ENCODE assay signal across 7 mouse cellular contexts in genomic region chr2:71581488-71581887, GRCm38 (mm10). TPM values are rescaled to one million over a fixed set of nuclear protein-coding genes. Genes with fewer than 3 reads are reported as not detected.
A peak's percentile ranks its signal among the peaks of the same experiment; 100 is the strongest.
DNase-seq lines count a peak whose midpoint lies in the region; ATAC-seq lines count a peak whose summit lies in the region.

No protein-coding gene starts in this region.

- no peaks in the 10 kb centered on the region for H3K9me3 ChIP-seq in lung, embryonic 16.5 days (ENCODE audit: control insufficient read depth, low read length)
- H3K9me3 ChIP-seq in forebrain, embryonic 15.5 days: no peaks in the 10 kb centered on the region
- H3K9me3 ChIP-seq in liver, embryonic 13.5 days (replicated peaks): no peaks in the 10 kb centered on the region
- H3K9me3 ChIP-seq in stomach, embryonic 16.5 days (replicated peaks; ENCODE audit: control insufficient read depth, low read length): no peaks in the 10 kb centered on the region

- no peak for DNase-seq in lung, postnatal 25 days (ENCODE audit: low spot score)
- no peak for DNase-seq in liver, embryonic 13.5 days
- DNase-seq in layer of hippocampus, adult 9-10 months (ENCODE audit: low spot score): no peak
- DNase-seq in thymus, adult 18-20 months: no peak

- H3K4me2 ChIP-seq in lung, embryonic 16.5 days (ENCODE audit: low read depth, low read length): peak overlapping the region; percentile 94
- H3K4me2 ChIP-seq in forebrain, embryonic 15.5 days (replicated peaks): peak overlapping the region; percentile 77
- peak overlapping the region; percentile 66 for H3K4me2 ChIP-seq in liver, embryonic 13.5 days
- H3K4me2 ChIP-seq in stomach, embryonic 16.5 days (ENCODE audit: low read depth, low read length): peak overlapping the region; percentile 95

- peak overlapping the region; percentile 65 for H3K4me3 ChIP-seq in lung, embryonic 16.5 days (ENCODE audit: low read length)
- peak overlapping the region; percentile 59 for H3K4me3 ChIP-seq in forebrain, embryonic 15.5 days
- peak overlapping the region; percentile 55 for H3K4me3 ChIP-seq in liver, embryonic 13.5 days (replicated peaks)
- H3K4me3 ChIP-seq in stomach, embryonic 16.5 days (replicated peaks; ENCODE audit: low read length): peak overlapping the region; percentile 66

- ATAC-seq in lung, embryonic 16.5 days (ENCODE audit: low read depth): no peak
- ATAC-seq in forebrain, embryonic 15.5 days (replicated peaks): peak; percentile 48; the same call in 1 of the 2 replicates
- no peak for ATAC-seq in liver, embryonic 13.5 days (ENCODE audit: low read depth)
- no peak; the same call in 1 of the 2 replicates for ATAC-seq in stomach, embryonic 16.5 days (ENCODE audit: insufficient read depth, low FRiP score)

- 0 out of 2 replicates have a peak, but pooled peaks cover 2% of the 10 kb centered on the region for H3K4me1 ChIP-seq in lung, embryonic 16.5 days (replicated peaks; ENCODE audit: control insufficient read depth, insufficient read depth, low read length)
- H3K4me1 ChIP-seq in forebrain, embryonic 15.5 days: 0 out of 2 replicates have a peak, but pooled peaks cover 11% of the 10 kb centered on the region
- H3K4me1 ChIP-seq in liver, embryonic 13.5 days (replicated peaks): peaks cover 3% of the 10 kb centered on the region; the same call in 1 of the 2 replicates
- H3K4me1 ChIP-seq in stomach, embryonic 16.5 days (ENCODE audit: control insufficient read depth, insufficient read depth, low read length): 0 out of 2 replicates have a peak, but pooled peaks cover 6% of the 10 kb centered on the region

- no peak overlapping the region for H3K27ac ChIP-seq in lung, embryonic 16.5 days (ENCODE audit: low read length)
- no peak overlapping the region for H3K27ac ChIP-seq in forebrain, embryonic 15.5 days (replicated peaks)
- H3K27ac ChIP-seq in liver, embryonic 13.5 days: no peak overlapping the region
- no peak overlapping the region for H3K27ac ChIP-seq in stomach, embryonic 16.5 days (ENCODE audit: low read length)

- no peak overlapping the region for H3K9ac ChIP-seq in lung, embryonic 16.5 days (ENCODE audit: low read length)
- H3K9ac ChIP-seq in forebrain, embryonic 15.5 days (replicated peaks): peak overlapping the region; percentile 62; the same call in 1 of the 2 replicates
- no peak overlapping the region for H3K9ac ChIP-seq in liver, embryonic 13.5 days
- peak overlapping the region; percentile 74; the same call in 1 of the 2 replicates for H3K9ac ChIP-seq in stomach, embryonic 16.5 days (ENCODE audit: low read length)

- WGBS in lung, embryonic 16.5 days: 58% methylated on average over 5 of the region's 5 CpGs
- 49% methylated on average over 5 of the region's 5 CpGs for WGBS in forebrain, embryonic 15.5 days
- WGBS in liver, embryonic 13.5 days (ENCODE audit: insufficient replicate concordance): 45% methylated on average over 5 of the region's 5 CpGs
- WGBS in stomach, embryonic 16.5 days: 67% methylated on average over 5 of the region's 5 CpGs

- H3K27me3 ChIP-seq in lung, embryonic 16.5 days (ENCODE audit: control insufficient read depth, insufficient read depth, low read depth, low read length): 0 out of 2 replicates have a peak, but pooled peaks cover 5% of the 10 kb centered on the region
- H3K27me3 ChIP-seq in forebrain, embryonic 15.5 days: no peaks in the 10 kb centered on the region
- peaks cover 37% of the 10 kb centered on the region for H3K27me3 ChIP-seq in liver, embryonic 13.5 days
- H3K27me3 ChIP-seq in stomach, embryonic 16.5 days (ENCODE audit: control insufficient read depth, insufficient read depth, low read length): peaks cover 7% of the 10 kb centered on the region; the same call in 1 of the 2 replicates

- H3K36me3 ChIP-seq in lung, embryonic 16.5 days (ENCODE audit: control insufficient read depth, insufficient read depth, low read length): no peaks in the 10 kb centered on the region
- H3K36me3 ChIP-seq in forebrain, embryonic 15.5 days: no peaks in the 10 kb centered on the region
- H3K36me3 ChIP-seq in liver, embryonic 13.5 days: no peaks in the 10 kb centered on the region
- H3K36me3 ChIP-seq in stomach, embryonic 16.5 days (ENCODE audit: control insufficient read depth, insufficient read depth, low read length): no peaks in the 10 kb centered on the region

RNA-seq across cellular contexts. Expression of gene Dlx2, which starts 34.9 kb away (rescaled TPM):
- polyA plus RNA-seq in lung, embryonic 16.5 days (2015; fragmentation: Nextera tagmentation; extraction: Ambion mirVana): 0.08 and 0.14 TPM in 2 replicates
- 67.5 and 67.8 TPM in 2 replicates for polyA plus RNA-seq in forebrain, embryonic 15.5 days (2015; fragmentation: Nextera tagmentation; extraction: Ambion mirVana)
- not detected in 2 replicates for polyA plus RNA-seq in liver, embryonic 13.5 days (2015; fragmentation: Nextera tagmentation; extraction: Ambion mirVana)
- 2.2 and 2.4 TPM in 2 replicates for polyA plus RNA-seq in stomach, embryonic 16.5 days (2015; fragmentation: Nextera tagmentation; extraction: Ambion mirVana)

RNA-seq across cellular contexts. Expression of gene Dlx1, which starts 53.6 kb away (rescaled TPM):
- 0.24 and 0.34 TPM in 2 replicates for polyA plus RNA-seq in lung, embryonic 16.5 days (2015; fragmentation: Nextera tagmentation; extraction: Ambion mirVana)
- polyA plus RNA-seq in forebrain, embryonic 15.5 days (2015; fragmentation: Nextera tagmentation; extraction: Ambion mirVana): 284 and 297 TPM in 2 replicates
- polyA plus RNA-seq in liver, embryonic 13.5 days (2015; fragmentation: Nextera tagmentation; extraction: Ambion mirVana): 0.07 TPM in 1 of 2 replicates, not detected in the other
- polyA plus RNA-seq in stomach, embryonic 16.5 days (2015; fragmentation: Nextera tagmentation; extraction: Ambion mirVana): 7.3 and 11.6 TPM in 2 replicates

Comparison
In these comparisons a context has a peak if more than half of its experiments do, and no peak if none do; other contexts are left out.
1. H3K9ac ChIP-seq: peak in forebrain, embryonic 15.5 days (single experiment) and stomach, embryonic 16.5 days (single experiment); none in lung, embryonic 16.5 days (single experiment) and liver, embryonic 13.5 days (single experiment).
2. RNA of gene Dlx2, which starts 34.9 kb away (polyA plus RNA-seq): 67.5 to 67.8 TPM in forebrain, embryonic 15.5 days; 2.2 to 2.4 TPM in stomach, embryonic 16.5 days, 0.08 to 0.14 TPM in lung, embryonic 16.5 days and not detected in liver, embryonic 13.5 days; every median in the first group is over 10 times any median in the second.
3. RNA of gene Dlx1, which starts 53.6 kb away (polyA plus RNA-seq): 284 to 297 TPM in forebrain, embryonic 15.5 days; 7.3 to 11.6 TPM in stomach, embryonic 16.5 days, 0.24 to 0.34 TPM in lung, embryonic 16.5 days and 0.07 TPM in liver, embryonic 13.5 days; every median in the first group is over 10 times any median in the second.
4. Peak in every context shown above with its lines, with median percentiles within 50 percentile points of each other: H3K4me2 ChIP-seq and H3K4me3 ChIP-seq.